Mouse (Mus musculus): ENCODE data around the gene Robo2. TPM values are rescaled to one million over a fixed set of nuclear protein-coding genes. Genes with fewer than 3 reads are reported as not detected.
"Not testable (repeated sequence)": the region's sequence is repeated elsewhere in the genome, so short reads cannot be mapped to it uniquely, and the experiment has no call there.

The Robo2 gene
- total RNA-seq, 2 experiments from 2014 or later: 138 to 146 TPM

DNA sequence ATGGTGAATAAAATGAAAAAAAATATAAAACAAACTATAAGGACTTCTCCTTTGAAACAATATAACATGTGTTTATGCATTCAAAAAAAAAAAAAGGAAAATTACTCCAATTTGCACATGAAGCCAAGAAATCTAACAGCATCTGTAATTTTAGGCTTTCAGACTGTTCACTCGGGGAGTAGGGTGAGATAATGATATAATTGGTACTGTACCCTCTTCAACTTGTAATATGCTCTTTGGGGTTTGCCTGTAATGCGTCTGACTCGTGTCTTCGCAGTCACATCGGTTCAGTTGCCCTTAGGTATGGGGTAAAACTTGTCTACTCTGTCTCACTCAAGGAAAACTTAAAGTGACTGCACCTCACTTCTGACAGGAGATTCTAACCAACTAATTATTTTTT is 362.2 kb downstream of the Robo2 start:
- Histone ChIP-seq H3K4me3 (no peak overlapping the region), H3K27ac (no peak overlapping the region)
- intact Hi-C loops (cut with DNase I): no loop called here
- DNase-seq (ENCODE audit: extremely low spot score in 1 of 2, low spot score in 2 of 2): no peak
- TF ChIP-seq CTCF (IDR thresholded peaks at IDR 0.05): no peak

DNA sequence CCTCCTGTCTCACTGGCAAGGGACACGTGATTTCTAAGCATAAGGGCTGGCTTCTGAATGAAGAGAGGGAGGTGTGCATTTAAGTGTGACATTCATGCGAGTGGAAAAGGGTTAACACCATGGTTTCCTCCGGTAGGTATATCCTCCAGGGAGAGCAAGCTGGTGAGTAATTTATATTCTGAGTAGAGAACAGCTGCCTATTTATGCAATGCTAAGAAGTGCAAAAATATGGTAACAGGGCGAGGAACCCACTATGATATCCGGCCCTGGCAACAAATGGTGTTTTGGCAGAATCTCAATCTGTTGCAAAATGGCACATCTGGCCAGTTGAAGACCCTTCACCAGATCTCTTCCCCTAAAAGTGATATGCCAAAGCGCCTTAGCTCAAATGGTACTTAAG is 362.6 kb downstream of the Robo2 start:
- no peak overlapping the region for H3K27ac ChIP-seq

GRCm38 (mm10) chr16:74047232-74047631 is 364.4 kb downstream of the Robo2 start:
- H3K27ac ChIP-seq: no peak overlapping the region
- no peak for DNase-seq (ENCODE audit: extremely low spot score in 1 of 2, low spot score in 2 of 2)
- H3K4me3 ChIP-seq: no peak overlapping the region
- no peak for TF ChIP-seq CTCF (IDR thresholded peaks at IDR 0.05)
- intact Hi-C loops (cut with DNase I): no loop called here

More for the DNA sequence above, 362.6 kb downstream of the Robo2 start:
- intact Hi-C loops (cut with DNase I): no loop called here
- no peak overlapping the region for H3K4me3 ChIP-seq
- TF ChIP-seq CTCF (IDR thresholded peaks at IDR 0.05): no peak
- no peak for DNase-seq (ENCODE audit: extremely low spot score in 1 of 2, low spot score in 2 of 2)

- intact Hi-C loops (cut with DNase I); H3K4me3 ChIP-seq; DNase-seq (ENCODE audit: extremely low spot score in 1 of 2, low spot score in 2 of 2); H3K27ac ChIP-seq: not testable (repeated sequence)
Measured at GRCm38 (mm10) chr16:74040797-74041196, 370.8 kb downstream of the Robo2 start.

DNA sequence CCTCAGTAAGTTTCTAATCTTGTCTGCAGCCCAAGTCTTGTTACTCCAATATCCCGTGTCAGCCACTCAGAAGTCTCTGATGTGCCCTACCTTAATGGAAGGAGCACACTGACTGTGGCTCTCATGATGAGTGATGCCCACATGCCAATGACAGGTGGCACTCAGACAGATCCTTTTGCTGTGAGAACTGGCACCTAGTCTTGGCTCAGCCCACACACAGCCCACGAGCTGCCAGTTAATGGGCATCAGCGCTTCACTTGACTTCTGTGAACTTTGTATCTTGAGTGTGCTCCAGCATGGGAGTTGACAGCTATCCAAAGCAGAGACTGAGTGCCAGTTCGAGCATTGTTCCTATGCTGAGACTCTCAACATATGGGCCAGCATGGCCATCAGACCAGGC is 383.8 kb downstream of the Robo2 start:
- intact Hi-C loops (cut with DNase I): no loop called here
- no peak for DNase-seq (ENCODE audit: extremely low spot score in 1 of 2, low spot score in 2 of 2)
- no peak overlapping the region for H3K27ac ChIP-seq
- no peak overlapping the region for H3K4me3 ChIP-seq
- no peak for TF ChIP-seq CTCF (IDR thresholded peaks at IDR 0.05)

- no peak for DNase-seq (ENCODE audit: extremely low spot score in 1 of 2, low spot score in 2 of 2)
- Histone ChIP-seq H3K27ac (no peak overlapping the region), H3K4me3 (no peak overlapping the region)
- TF ChIP-seq CTCF (IDR thresholded peaks at IDR 0.05): no peak
- intact Hi-C loops (cut with DNase I): no loop called here
Measured at GRCm38 (mm10) chr16:74022281-74022978, 389.2 kb downstream of the Robo2 start.

- no peak for TF ChIP-seq CTCF (IDR thresholded peaks at IDR 0.05)
- intact Hi-C loops (cut with DNase I): no loop called here
- no peak overlapping the region for H3K4me3 ChIP-seq
- DNase-seq (ENCODE audit: extremely low spot score in 1 of 2, low spot score in 2 of 2): no peak
- H3K27ac ChIP-seq: peak overlapping the region; percentile 47; the same call in 1 of the 2 replicates
Measured at GRCm38 (mm10) chr16:74005767-74006166, 405.9 kb downstream of the Robo2 start.

DNA sequence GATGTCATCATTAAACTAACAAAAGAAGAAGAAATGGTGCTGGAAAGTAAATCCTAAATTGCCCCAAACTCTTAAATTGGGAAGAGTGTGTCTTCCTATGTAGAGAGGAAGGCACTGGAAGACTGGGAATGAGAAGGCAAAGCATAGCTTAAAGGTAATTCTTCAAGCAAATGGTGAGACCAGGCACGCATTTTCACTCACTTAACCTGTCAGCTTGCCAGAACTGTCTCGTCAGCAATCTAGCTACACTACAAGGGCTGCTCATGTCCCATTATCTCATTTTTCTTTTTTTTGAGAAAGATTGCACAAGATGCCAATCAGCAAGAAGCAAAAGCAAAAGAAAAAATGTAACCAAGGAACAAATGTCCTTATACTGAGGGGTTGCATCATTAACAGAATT is 410.3 kb downstream of the Robo2 start:
- H3K27ac ChIP-seq: no peak overlapping the region
- no peak for TF ChIP-seq CTCF (IDR thresholded peaks at IDR 0.05)
- no peak for DNase-seq (ENCODE audit: extremely low spot score in 1 of 2, low spot score in 2 of 2)
- no peak overlapping the region for H3K4me3 ChIP-seq
- intact Hi-C loops (cut with DNase I): no loop called here

- intact Hi-C loops (cut with DNase I): no loop called here
- DNase-seq (ENCODE audit: extremely low spot score in 1 of 2, low spot score in 2 of 2): no peak
- no peak overlapping the region for H3K27ac ChIP-seq
Measured at GRCm38 (mm10) chr16:73991212-73991611, 420.4 kb downstream of the Robo2 start.

GRCm38 (mm10) chr16:73969573-73969972 is 442.1 kb downstream of the Robo2 start:
- no peak for DNase-seq (ENCODE audit: extremely low spot score in 1 of 2, low spot score in 2 of 2)
- intact Hi-C loops (cut with DNase I): no loop called here
- no peak overlapping the region for H3K27ac ChIP-seq
- TF ChIP-seq CTCF (IDR thresholded peaks at IDR 0.05): no peak
- H3K4me3 ChIP-seq: no peak overlapping the region

More at GRCm38 (mm10) chr16:73991212-73991611, 420.4 kb downstream of the Robo2 start:
- TF ChIP-seq CTCF (IDR thresholded peaks at IDR 0.05): no peak
- no peak overlapping the region for H3K4me3 ChIP-seq

DNA sequence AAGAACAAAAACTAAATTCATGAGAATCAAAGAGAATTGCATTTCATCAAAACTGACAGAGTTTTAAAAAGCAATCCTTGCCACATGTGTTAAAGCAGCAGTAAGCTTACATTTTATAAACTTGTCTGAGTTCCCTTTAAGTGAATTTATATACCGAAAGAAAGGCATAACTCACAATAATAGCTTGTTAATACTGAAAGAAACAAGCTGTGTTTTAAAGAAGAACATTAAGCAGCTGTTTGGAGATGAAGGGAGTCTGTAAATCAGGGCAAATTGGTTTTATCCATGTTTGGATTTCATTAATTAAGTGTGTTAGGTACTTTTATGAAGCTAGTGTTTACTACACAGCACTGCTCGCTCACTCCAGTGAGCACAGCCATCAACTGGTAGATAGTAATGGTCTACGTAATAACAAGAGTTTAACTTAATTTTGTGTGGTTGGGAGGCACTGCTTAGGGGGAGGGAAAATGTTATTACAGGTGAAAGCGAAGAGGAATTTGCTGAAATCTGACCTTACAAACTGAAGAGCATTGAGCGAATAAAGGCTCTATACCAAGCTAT is 447.2 kb downstream of the Robo2 start:
- TF ChIP-seq CTCF (IDR thresholded peaks at IDR 0.05): no peak

GRCm38 (mm10) chr16:73959479-73959970 is 452.1 kb downstream of the Robo2 start:
- TF ChIP-seq CTCF (IDR thresholded peaks at IDR 0.05): no peak
- H3K27ac ChIP-seq: no peak overlapping the region
- intact Hi-C loops (cut with DNase I): no loop called here
- H3K4me3 ChIP-seq: no peak overlapping the region
- DNase-seq (ENCODE audit: extremely low spot score in 1 of 2, low spot score in 2 of 2): no peak

More for the DNA sequence above, 447.2 kb downstream of the Robo2 start:
- DNase-seq (ENCODE audit: extremely low spot score in 1 of 2, low spot score in 2 of 2): no peak
- no peak overlapping the region for H3K4me3 ChIP-seq
- intact Hi-C loops (cut with DNase I): no loop called here
- no peak overlapping the region for H3K27ac ChIP-seq

DNA sequence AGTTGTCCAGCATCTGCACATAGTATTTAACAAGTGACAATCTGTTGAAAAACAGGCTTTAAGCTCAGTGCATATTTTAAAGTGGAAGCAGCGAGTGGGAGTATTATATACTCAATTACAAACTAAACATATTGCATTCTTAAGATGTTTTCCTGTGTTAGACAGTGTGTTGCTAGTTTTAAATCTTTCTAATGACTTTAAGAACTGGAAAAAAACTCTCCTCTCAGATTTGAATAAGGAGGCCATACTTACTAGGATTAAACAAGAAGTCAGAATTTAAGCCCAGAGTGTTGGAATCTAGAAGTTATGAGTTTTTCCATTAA is 453.1 kb downstream of the Robo2 start:
- DNase-seq (ENCODE audit: extremely low spot score in 1 of 2, low spot score in 2 of 2): no peak
- TF ChIP-seq CTCF (IDR thresholded peaks at IDR 0.05): no peak
- no peak overlapping the region for H3K27ac ChIP-seq
- intact Hi-C loops (cut with DNase I): no loop called here
- no peak overlapping the region for H3K4me3 ChIP-seq

Measured in left cerebral cortex, adult 2 months (tissue).